Mouse (Mus musculus): Measurements from ENCODE around the gene Ganab.

Ganab gene

DNA sequence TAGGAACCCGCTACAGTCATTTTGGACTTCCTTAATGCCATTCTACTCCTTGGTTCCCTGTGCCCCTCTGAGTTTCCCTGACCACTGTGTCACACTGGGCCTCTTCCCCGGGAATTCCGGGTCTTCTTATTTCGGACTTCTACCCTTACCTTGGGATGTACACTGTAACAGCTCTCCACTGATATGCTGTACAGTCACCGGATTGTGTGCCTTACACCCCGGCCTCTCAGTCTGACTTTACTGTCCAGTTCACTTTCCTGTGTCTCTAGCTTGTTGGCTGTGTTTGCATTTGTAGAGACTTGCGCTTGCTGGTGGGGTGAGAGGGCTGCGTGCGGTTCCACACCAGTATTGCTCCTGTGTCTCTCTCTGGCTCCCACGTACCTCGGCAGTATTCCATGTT is 32.2 kb downstream of the Ganab start:
- DNase-seq = no peak

DNA sequence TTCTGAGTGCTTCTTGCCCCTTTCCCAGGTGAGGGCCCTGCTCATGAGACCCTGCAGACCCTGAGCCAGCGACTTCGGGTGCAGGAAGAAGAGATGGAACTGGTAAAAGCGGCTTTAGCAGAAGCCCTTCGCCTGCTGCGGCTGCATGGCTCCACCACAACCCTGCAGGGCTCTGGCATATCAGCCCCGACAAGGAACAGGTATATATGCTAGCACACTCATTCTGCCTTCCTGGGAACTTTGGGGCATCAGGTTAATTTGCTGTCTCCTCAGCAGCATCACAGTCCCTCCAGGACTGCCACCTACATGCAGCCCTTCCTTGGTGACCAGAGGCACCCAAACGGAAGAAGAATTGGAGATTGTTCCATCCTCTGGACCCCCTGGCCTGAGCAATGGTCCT is 32.9 kb downstream of the Ganab start:
- no peak for DNase-seq

DNA sequence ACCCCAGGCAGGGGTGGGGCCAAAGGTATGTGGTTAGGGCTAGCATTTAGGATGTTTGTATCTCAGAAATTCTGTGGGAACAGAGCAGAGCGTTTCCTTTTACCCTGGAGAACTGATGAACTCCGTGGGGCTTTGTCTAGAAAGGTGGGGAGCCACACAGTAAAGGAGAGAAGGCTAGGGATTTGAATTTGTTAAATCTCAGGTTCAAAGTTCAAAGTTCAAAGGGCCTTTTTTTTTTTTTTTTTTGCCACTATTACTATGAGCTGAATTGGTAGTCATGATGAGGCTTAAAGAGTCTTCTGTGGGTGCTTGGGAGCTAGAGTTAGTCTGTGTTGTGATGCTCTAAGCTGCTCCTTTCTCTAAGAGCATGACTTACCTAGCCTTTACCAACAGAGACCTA is 38.9 kb downstream of the Ganab start:
- DNase-seq = no peak

- peak; percentile 21 to 45 for DNase-seq
Observed at GRCm38 (mm10) chr19:8940526-8941133, 42.8 kb downstream of the Ganab start.

DNA sequence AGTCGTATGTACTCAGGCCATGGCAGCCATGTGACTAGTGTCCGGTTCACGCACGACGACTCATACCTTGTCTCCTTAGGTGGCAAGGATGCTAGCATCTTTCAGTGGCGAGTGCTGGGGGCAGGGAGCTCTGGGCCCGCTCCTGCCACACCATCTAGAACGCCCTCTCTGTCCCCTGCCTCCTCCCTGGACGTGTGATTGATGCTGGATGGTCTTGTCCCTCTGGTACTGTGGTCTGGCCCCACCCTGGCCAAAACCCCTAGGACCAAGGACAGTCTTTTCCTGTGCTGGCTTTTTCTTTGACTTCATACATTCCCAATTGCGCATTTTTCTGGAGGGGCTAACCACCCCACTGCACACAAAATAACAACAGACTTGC is 43.3 kb downstream of the Ganab start:
- peak in 1 of 2 experiments; percentile 30 for DNase-seq

GRCm38 (mm10) chr19:8941515-8942217 is 43.8 kb downstream of the Ganab start, which contains the start of gene Mta2:
Gene Mta2, plus strand, starts transcription at chr19:8941875.
- peak; percentile 100 for DNase-seq

- DNase-seq = no peak
Observed at GRCm38 (mm10) chr19:8942276-8942964, 44.5 kb downstream of the Ganab start.

DNA sequence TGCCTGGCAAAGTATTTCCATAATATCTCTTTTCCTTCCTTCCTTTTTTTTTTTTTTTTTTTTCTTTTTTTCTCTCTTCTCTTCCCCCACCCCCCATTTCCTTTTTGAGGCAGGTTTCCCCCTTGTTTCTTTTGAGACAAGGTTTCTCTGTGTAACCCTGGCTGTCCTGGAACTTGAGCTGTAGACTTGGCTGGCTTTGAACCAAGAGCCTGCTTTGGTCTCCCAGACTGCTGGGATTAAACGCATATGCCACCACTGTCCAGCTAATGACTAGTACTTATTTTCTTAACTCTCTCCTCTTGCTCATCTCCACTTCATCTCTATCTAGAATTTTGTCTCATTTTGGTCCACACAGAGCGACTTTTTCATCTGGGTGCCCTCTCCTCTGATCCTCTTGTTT is 45.2 kb downstream of the Ganab start:
- no peak for DNase-seq

GRCm38 (mm10) chr19:8944062-8944461 is 46.2 kb downstream of the Ganab start:
- DNase-seq = no peak

DNA sequence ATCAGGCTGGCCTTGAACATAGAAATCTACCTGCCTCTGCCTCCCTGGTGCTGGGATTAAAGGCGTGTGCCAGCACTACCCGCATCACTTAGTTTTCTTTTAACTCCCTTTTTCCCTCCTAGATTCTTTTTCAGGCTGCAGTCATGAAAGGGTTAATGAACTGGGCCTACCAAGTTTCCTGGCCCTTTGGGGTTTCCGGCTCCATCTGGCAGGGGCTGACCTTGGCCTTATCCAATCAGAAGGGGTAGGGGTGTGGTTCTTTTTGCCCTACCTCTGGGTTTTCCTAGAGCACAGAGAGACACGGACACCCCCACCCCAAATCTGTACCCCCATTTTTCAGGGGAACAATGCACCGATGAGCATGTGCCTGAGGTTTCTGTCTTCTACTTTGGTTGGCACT is 46.9 kb downstream of the Ganab start:
- peak; percentile 62 to 85 for DNase-seq

GRCm38 (mm10) chr19:8945251-8945650 is 47.4 kb downstream of the Ganab start:
- no peak for DNase-seq

DNA sequence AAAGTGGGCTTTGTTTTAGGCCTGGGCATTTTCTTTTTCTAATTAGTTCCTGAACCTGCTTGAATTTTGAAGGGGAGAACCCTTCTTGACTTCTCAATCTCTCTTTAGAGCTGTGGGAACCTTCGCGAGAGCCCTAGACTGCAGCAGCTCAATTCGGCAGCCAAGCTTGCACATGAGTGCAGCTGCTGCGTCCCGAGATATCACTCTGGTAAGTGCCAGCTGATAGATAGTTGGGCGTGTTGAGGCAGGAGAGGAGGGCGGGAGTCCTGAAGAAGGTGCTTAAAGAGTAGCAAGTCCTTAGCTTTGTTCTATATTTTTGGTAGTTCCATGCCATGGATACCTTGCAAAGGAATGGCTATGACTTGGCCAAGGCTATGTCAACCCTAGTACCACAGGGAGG is 49.1 kb downstream of the Ganab start:
- no peak for DNase-seq

DNA sequence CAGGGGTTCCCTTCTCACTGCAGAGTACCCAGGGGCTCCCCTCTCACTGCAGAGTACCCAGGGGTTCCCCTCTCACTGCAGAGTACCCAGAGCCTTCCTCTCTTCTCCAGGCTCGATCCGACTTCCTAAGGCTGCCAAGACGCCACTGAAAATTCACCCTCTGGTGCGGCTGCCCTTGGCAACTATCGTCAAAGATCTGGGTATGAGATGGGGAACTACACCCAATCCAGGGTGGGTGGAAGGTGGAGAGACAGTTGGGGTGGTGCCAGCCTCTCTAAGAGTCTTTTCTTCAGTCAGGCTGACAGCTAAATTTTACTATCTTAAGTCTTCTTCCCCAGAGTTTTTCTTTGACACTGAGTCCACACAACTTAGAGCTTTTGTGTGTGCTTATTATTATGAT is 52.3 kb downstream of the Ganab start:
- no peak for DNase-seq

DNA sequence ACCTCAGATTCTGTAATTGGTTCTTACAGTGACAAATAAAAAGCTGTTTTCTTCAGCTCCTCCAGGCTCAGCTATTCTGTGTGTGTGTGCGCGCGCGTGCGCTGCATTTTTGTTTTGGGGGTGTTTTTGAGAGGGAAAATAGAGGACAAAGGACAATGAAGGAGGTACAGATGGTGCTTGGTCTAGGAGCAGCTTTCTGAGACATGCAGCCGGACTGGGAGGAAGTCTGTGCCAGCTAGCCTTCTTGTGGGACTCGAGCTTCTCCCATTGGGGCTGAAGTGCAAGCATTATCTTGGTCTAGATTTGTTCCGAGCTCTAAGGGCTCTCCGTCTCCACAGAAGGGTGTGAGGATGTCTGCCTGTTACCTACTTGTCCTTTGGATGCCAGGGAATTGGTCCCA is 54.4 kb downstream of the Ganab start:
- no peak for DNase-seq

DNA sequence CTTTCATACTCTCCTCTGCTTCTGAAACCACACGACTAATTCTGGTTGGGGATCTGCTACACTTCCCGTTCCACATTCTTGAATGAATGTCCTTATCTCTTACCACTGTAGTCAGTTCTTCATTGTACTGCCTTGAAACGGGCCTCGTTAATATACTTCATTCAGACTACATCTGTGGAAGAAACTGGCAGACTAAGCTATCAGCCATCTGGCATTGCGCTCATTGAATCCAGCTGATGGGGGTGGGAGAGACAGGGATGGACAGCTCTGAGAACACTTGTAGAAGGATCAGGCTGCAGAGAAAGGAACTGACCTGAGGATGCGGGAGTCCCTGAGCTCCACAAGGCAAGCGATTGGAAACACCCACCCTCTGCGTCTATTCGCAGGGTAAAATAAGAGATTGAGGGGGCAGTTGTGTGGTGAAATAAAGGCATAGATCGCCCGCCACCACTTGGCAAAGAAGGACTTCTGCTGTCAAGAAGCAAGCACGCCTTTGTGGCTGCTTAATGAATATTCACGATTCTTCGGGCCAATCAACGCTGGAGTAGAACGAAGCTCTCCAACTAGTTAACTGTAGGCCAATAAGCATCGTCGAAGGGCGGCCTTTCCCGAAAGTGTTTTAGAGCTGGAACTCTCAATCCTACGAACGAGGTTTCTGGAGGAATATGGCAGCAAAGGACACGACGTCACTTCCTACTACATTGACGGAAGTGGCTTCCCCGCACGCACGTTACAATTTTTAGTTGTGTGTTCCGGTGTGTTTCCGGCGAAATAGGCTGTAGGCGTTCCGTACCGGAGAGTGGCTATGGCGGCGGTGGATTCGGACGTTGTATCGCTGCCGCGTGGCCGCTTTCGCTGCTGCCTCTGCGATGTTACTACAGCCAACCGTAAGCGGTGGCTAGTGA is 55.5 kb downstream of the Ganab start, which contains the start of gene Tut1:
Tut1 (plus strand) TSS at position 713 of the 905 bp plus-strand sequence.
- DNase-seq = peak; percentile 92 to 95

GRCm38 (mm10) chr19:8954171-8954570 is 56.3 kb downstream of the Ganab start:
- no peak for DNase-seq

- DNase-seq = no peak
Observed at GRCm38 (mm10) chr19:8962256-8962655, 64.4 kb downstream of the Ganab start.

DNA sequence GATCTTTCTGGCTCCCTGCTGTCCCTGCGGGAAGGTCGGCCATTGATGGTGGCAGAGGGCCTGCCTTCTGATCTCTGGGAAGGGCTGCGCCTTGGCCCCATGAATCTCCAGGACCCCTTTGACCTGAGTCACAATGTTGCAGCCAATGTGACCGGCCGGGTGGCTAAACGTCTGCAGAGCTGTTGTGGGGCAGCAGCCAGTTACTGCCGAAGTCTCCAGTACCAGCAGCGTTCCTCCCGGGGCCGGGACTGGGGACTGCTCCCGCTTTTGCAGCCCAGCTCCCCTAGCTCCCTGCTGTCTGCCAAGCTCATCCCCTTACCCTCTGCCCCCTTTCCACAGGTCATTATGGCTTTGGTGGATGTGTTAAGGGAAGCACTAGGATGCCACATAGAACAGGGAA is 67.2 kb downstream of the Ganab start:
- DNase-seq = peak in 1 of 2 experiments; percentile 16

DNA sequence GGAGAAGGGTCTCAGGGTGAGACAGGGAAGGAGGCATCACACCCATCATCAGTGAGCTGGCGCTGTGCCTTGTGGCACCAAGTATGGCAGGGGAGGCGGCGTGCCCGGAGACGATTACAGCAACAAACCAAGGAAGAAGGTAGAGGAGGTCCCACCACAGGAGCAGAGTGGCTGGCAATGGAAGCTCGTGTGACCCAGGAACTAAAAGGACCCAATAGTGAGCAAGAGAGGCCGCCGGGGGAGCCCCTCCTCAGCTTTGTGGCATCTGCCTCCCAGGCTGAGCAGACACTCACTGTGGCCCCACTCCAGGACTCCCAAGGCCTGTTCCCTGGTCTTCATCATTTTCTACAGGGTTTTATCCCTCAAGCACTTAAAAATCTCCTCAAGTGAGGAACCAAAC is 67.9 kb downstream of the Ganab start:
- peak; percentile 42 to 54 for DNase-seq

GRCm38 (mm10) chr19:8966198-8966589 is 68.3 kb downstream of the Ganab start:
- no peak for DNase-seq
